Mouse (Mus musculus): ENCODE results near the gene Dek.

The Dek gene

GRCm38 (mm10) chr13:47056781-47057180 is 49.2 kb downstream of the Dek start:
- DNase-seq (ENCODE audit: low read depth in 2 of 2, low spot score in 2 of 2): no peak

GRCm38 (mm10) chr13:47056126-47056525 is 49.9 kb downstream of the Dek start:
- DNase-seq (ENCODE audit: low read depth in 2 of 2, low spot score in 2 of 2): peak; percentile 35 to 44

GRCm38 (mm10) chr13:47053971-47054370 is 52.0 kb downstream of the Dek start:
- no peak for DNase-seq (ENCODE audit: low read depth in 2 of 2, low spot score in 2 of 2)

DNA sequence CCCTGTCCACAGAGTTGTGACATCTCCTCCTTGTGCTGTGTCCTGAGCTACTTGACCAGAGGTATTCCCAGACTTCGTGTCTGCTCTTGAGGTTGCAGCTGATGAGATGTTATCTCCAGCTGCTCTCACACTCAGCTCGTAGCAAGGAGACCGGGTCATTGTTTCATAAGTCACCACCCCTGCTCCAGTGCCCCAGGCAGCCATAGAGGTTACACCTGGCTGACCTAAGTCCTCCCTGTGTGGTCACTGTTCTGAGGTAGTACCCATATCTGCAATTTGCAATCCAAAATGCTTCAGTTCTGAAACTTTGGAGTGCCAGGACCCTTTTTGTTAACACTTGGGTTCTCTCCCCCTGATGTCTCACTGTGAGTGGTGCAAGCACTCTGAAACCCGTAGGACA is 56.0 kb downstream of the Dek start:
- DNase-seq (ENCODE audit: low read depth in 2 of 2, low spot score in 2 of 2): no peak

- DNase-seq (ENCODE audit: low read depth in 2 of 2, low spot score in 2 of 2): no peak
Observed at GRCm38 (mm10) chr13:47047996-47048395, 58.0 kb downstream of the Dek start.

- no peak for DNase-seq (ENCODE audit: low read depth in 2 of 2, low spot score in 2 of 2)
Observed at GRCm38 (mm10) chr13:47044617-47044947, 61.4 kb downstream of the Dek start, which contains the start of gene Tpmt. Tpmt (minus strand) TSS chr13:47044737.

- peak in 1 of 2 experiments; percentile 20 for DNase-seq (ENCODE audit: low read depth in 2 of 2, low spot score in 2 of 2)
Observed at GRCm38 (mm10) chr13:47043833-47044616, 62.0 kb downstream of the Dek start.

GRCm38 (mm10) chr13:47043030-47043680 is 62.8 kb downstream of the Dek start, which contains the start of gene Kdm1b:
Kdm1b (plus strand) TSS chr13:47043499.
- peak; percentile 99 for DNase-seq (ENCODE audit: low read depth in 2 of 2, low spot score in 2 of 2)

DNA sequence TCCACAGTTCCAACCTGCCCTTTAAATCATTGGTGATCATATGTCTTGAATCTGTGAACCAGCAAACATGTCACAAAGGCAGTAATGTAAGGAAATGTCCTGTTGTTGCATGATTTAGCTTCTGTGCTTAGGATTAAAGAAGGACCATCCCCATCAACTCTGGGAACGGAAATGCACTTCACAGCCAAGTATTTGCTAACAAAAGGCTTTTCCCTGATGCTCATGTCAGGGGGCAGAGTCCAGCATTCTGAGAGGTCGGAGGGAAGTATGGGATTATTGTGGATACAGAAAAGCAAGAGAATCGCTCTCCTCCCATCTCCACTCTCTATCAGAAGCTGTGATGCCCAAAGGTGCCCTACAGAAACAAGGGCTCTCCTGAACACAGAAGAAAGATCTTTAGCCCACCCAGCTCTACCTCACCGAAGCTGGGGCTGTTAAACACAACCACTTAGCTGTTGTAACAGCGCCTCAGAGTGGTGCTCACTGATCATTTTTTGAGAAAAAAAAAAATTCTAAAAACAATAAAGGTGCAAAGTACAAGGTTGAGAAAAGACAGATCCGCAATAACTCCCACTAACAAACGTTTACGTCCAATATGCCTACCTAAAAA is 63.9 kb downstream of the Dek start:
- DNase-seq (ENCODE audit: low read depth in 2 of 2, low spot score in 2 of 2): no peak

DNA sequence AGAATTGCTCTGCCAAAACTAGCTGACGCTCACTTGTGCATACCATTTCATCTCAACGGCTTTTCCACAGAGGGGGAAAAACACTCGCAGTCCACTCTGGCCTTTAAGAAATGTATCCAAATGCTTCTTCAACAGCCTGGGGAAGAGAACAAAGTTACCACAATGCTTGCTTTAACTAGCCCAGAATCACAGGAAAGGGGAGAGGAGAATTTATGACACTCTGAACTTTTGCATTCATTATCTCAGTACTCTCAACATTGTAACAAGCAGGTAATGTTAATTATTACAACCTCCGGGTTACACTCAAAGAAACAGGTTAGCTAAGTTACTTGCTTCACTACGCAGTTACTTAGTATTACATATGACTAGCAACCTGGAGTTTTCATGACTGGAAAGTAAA is 65.9 kb downstream of the Dek start:
- no peak for DNase-seq (ENCODE audit: low read depth in 2 of 2, low spot score in 2 of 2)

GRCm38 (mm10) chr13:47037946-47038345 is 68.1 kb downstream of the Dek start:
- no peak for DNase-seq (ENCODE audit: low read depth in 2 of 2, low spot score in 2 of 2)

Data from CD8-positive naive resting alpha-beta T cell, adult 2 months (primary cell).